Mouse (Mus musculus) heart, embryonic 16.5 days (tissue): ENCODE data around the gene 2610528J11Rik. TPM values are rescaled to one million over a fixed set of nuclear protein-coding genes. Genes with fewer than 3 reads are reported as not detected.

Experiments
- ATAC-seq: fragments of 200-750 bp; cut with Nextera tagmentation; replicated peaks from 2 replicates; pipeline ENCODE4 v1.8.0; 2017; ENCODE audit warnings: moderate number of reproducible peaks; ENCODE audit not compliant: insufficient read depth, low FRiP score; ENCODE audit errors: extremely low read depth
- H3K27ac ChIP-seq: fragments of 300-500 bp; sonication (generic); 2 replicates; pipeline ENCODE4 v1.5.1; 2014; ENCODE audit warnings: mild to moderate bottlenecking, low read length, control low read depth, moderate library complexity
- H3K27me3 ChIP-seq: fragments of 300-500 bp; sonication (generic); 2 replicates; pipeline ENCODE4 v1.6.1; 2014; ENCODE audit warnings: low read length, mixed read lengths; ENCODE audit not compliant: control insufficient read depth, insufficient read depth
- H3K36me3 ChIP-seq: fragments of 300-500 bp; sonication (generic); 2 replicates; pipeline ENCODE4 v1.6.1; 2014; ENCODE audit not compliant: control insufficient read depth, insufficient read depth
- H3K4me1 ChIP-seq: fragments of 300-500 bp; sonication (generic); 2 replicates; pipeline ENCODE4 v1.6.1; 2014; ENCODE audit warnings: low read length, mixed read lengths; ENCODE audit not compliant: control insufficient read depth, insufficient read depth
- H3K4me2 ChIP-seq: fragments of 300-500 bp; sonication (generic); 2 replicates; pipeline ENCODE4 v1.6.1; 2014; ENCODE audit warnings: low read depth, mild to moderate bottlenecking, control low read depth, low read length
- H3K4me3 ChIP-seq: fragments of 300-500 bp; sonication (generic); 2 replicates; pipeline ENCODE4 v1.5.1; 2014; ENCODE audit warnings: mild to moderate bottlenecking, control low read depth, low read length
- H3K9ac ChIP-seq: fragments of 300-500 bp; sonication (generic); 2 replicates; pipeline ENCODE4 v1.6.1; 2014; ENCODE audit warnings: low read length, control low read depth
- H3K9me3 ChIP-seq: fragments of 300-500 bp; sonication (generic); replicated peaks from 2 replicates; pipeline ENCODE4 v1.6.1; 2016; ENCODE audit warnings: low read length; ENCODE audit not compliant: control insufficient read depth
- WGBS: fragments of 180-500 bp; shearing (Covaris S2); extraction: QIAGEN DNeasy Blood & Tissue Kit; methylation state at CpG from one replicate; pipeline ENCODE4 v1.1.7; 2014; 5-methylcytosine and 5-hydroxymethylcytosine counted together
- polyA plus RNA-seq: library from polyadenylated mRNA; unstranded; fragments of >200 nt; fragmentation: Nextera tagmentation; extraction: Ambion mirVana; gene quantifications from 2 replicates; pipeline ENCODE4 v1.2.1, GENCODE M21; 2015

The 2610528J11Rik gene
- polyA plus RNA-seq, 1 experiment from 2014 or later = 1.4 TPM

- peaks cover 18% of the 10 kb centered on the region for H3K27me3 ChIP-seq
- no peak for ATAC-seq
- H3K4me1 ChIP-seq = no peaks in the 10 kb centered on the region
- no peaks in the 10 kb centered on the region for H3K36me3 ChIP-seq
- no peak overlapping the region for H3K4me2 ChIP-seq
- 64% methylated on average over 23 of the region's 23 CpGs for WGBS
- H3K4me3 ChIP-seq = no peak overlapping the region
- no peaks in the 10 kb centered on the region for H3K9me3 ChIP-seq
- H3K27ac ChIP-seq = no peak overlapping the region
- H3K9ac ChIP-seq = no peak overlapping the region
Observed at GRCm38 (mm10) chr4:118569320-118569719, 42.5 kb downstream of the 2610528J11Rik start.

GRCm38 (mm10) chr4:118571441-118571840, 44.6 kb downstream of the 2610528J11Rik start:
- H3K27ac ChIP-seq = no peak overlapping the region
- 77% methylated on average over 15 of the region's 15 CpGs for WGBS
- no peak overlapping the region for H3K4me2 ChIP-seq
- no peak overlapping the region for H3K4me3 ChIP-seq
- H3K9ac ChIP-seq = no peak overlapping the region
- no peaks in the 10 kb centered on the region for H3K36me3 ChIP-seq
- no peaks in the 10 kb centered on the region for H3K9me3 ChIP-seq
- no peaks in the 10 kb centered on the region for H3K4me1 ChIP-seq
- ATAC-seq = no peak
- peaks cover 30% of the 10 kb centered on the region for H3K27me3 ChIP-seq

- Histone ChIP-seq H3K4me3 (no peak overlapping the region), H3K4me1 (no peaks in the 10 kb centered on the region), H3K27me3 (peaks cover 25% of the 10 kb centered on the region), H3K9me3 (peaks cover 6% of the 10 kb centered on the region; the same call in 1 of the 2 replicates), H3K27ac (no peak overlapping the region), H3K4me2 (no peak overlapping the region), H3K9ac (no peak overlapping the region), H3K36me3 (no peaks in the 10 kb centered on the region)
- no peak for ATAC-seq
- 8% methylated on average over 6 of the region's 6 CpGs for WGBS
Observed at GRCm38 (mm10) chr4:118576097-118576496, 49.3 kb downstream of the 2610528J11Rik start.

- Histone ChIP-seq H3K9ac (no peak overlapping the region), H3K4me1 (no peaks in the 10 kb centered on the region), H3K4me3 (no peak overlapping the region), H3K9me3 (peaks cover 7% of the 10 kb centered on the region; the same call in 1 of the 2 replicates), H3K36me3 (no peaks in the 10 kb centered on the region), H3K4me2 (no peak overlapping the region), H3K27ac (no peak overlapping the region), H3K27me3 (peaks cover 15% of the 10 kb centered on the region)
- 45% methylated on average over 13 of the region's 13 CpGs for WGBS
- ATAC-seq = no peak
Observed at GRCm38 (mm10) chr4:118579313-118579712, 52.5 kb downstream of the 2610528J11Rik start.

Other genes with a start within 250 kb of the 2610528J11Rik start
- 22.9 and 27.7 TPM in 2 replicates for gene Ptprf, start 235.6 kb upstream of the 2610528J11Rik start, polyA plus RNA-seq
- gene Szt2, start 117.7 kb upstream of the 2610528J11Rik start, polyA plus RNA-seq = 5.3 and 5.5 TPM in 2 replicates
- 67.8 and 70.6 TPM in 2 replicates for gene Med8, start 117.7 kb upstream of the 2610528J11Rik start, polyA plus RNA-seq
- 66.5 and 69.4 TPM in 2 replicates for gene Elovl1, start 98.9 kb upstream of the 2610528J11Rik start, polyA plus RNA-seq
- 189 and 195 TPM in 2 replicates for gene Cdc20, start 89.6 kb upstream of the 2610528J11Rik start, polyA plus RNA-seq
- 0.88 and 1.2 TPM in 2 replicates for gene Mpl, start 69.5 kb upstream of the 2610528J11Rik start, polyA plus RNA-seq
- 52.1 and 60.8 TPM in 2 replicates for gene Tie1, start 36.9 kb upstream of the 2610528J11Rik start, polyA plus RNA-seq
- 0.80 and 0.95 TPM in 2 replicates for gene Tmem125, start 17.0 kb downstream of the 2610528J11Rik start, polyA plus RNA-seq
- 0.33 and 0.54 TPM in 2 replicates for gene Cfap57, start 93.8 kb downstream of the 2610528J11Rik start, polyA plus RNA-seq
- 70.7 and 105 TPM in 2 replicates for gene Ebna1bp2, start 93.8 kb downstream of the 2610528J11Rik start, polyA plus RNA-seq
- gene Olfr62, start 132.0 kb downstream of the 2610528J11Rik start, polyA plus RNA-seq = not detected in 2 replicates
- gene Olfr1342, start 165.8 kb downstream of the 2610528J11Rik start, polyA plus RNA-seq = 0.05 TPM in 1 of 2 replicates, not detected in the other
- gene Olfr1341, start 176.5 kb downstream of the 2610528J11Rik start, polyA plus RNA-seq = not detected in 2 replicates
- not detected in 2 replicates for gene Olfr1340, start 193.1 kb downstream of the 2610528J11Rik start, polyA plus RNA-seq
- not detected in 2 replicates for gene Olfr1339, start 205.2 kb downstream of the 2610528J11Rik start, polyA plus RNA-seq
- gene Olfr1338, start 231.7 kb downstream of the 2610528J11Rik start, polyA plus RNA-seq = not detected in 2 replicates